Mouse (Mus musculus) lung, embryonic 16.5 days (tissue): ENCODE data around the gene Mecom. TPM values are rescaled to one million over a fixed set of nuclear protein-coding genes. Genes with fewer than 3 reads are reported as not detected.
"Not testable (repeated sequence)": the region's sequence is repeated elsewhere in the genome, so short reads cannot be mapped to it uniquely, and the experiment has no call there.

Experiments used
- ATAC-seq: fragments of 200-750 bp; cut with Nextera tagmentation; 2 replicates; pipeline ENCODE4 v1.8.0; 2017; ENCODE audit warnings: low read depth, mild to moderate bottlenecking, moderate library complexity
- H3K27ac ChIP-seq: fragments of 300-500 bp; sonication (generic); 2 replicates; pipeline ENCODE4 v1.5.1; 2014; ENCODE audit warnings: mild to moderate bottlenecking, control low read depth, low read length
- H3K27me3 ChIP-seq: fragments of 300-500 bp; sonication (generic); 2 replicates; pipeline ENCODE4 v1.6.1; 2014; ENCODE audit warnings: low read depth, low read length, mixed read lengths; ENCODE audit not compliant: control insufficient read depth, insufficient read depth
- H3K36me3 ChIP-seq: fragments of 300-500 bp; sonication (generic); 2 replicates; pipeline ENCODE4 v1.6.1; 2014; ENCODE audit warnings: low read length; ENCODE audit not compliant: control insufficient read depth, insufficient read depth
- H3K4me1 ChIP-seq: fragments of 300-500 bp; sonication (generic); replicated peaks from 2 replicates; pipeline ENCODE4 v1.6.1; 2014; ENCODE audit warnings: low read length, mixed read lengths; ENCODE audit not compliant: control insufficient read depth, insufficient read depth
- H3K4me2 ChIP-seq: fragments of 300-500 bp; sonication (generic); 2 replicates; pipeline ENCODE4 v1.6.1; 2014; ENCODE audit warnings: low read depth, low read length, control low read depth
- H3K4me3 ChIP-seq: fragments of 300-500 bp; sonication (generic); 2 replicates; pipeline ENCODE4 v1.5.1; 2014; ENCODE audit warnings: mild to moderate bottlenecking, low read length, control low read depth
- H3K9ac ChIP-seq: fragments of 300-500 bp; sonication (generic); 2 replicates; pipeline ENCODE4 v1.6.1; 2014; ENCODE audit warnings: low read length, control low read depth
- H3K9me3 ChIP-seq: fragments of 300-500 bp; sonication (generic); 2 replicates; pipeline ENCODE4 v1.6.1; 2016; ENCODE audit warnings: low read length; ENCODE audit not compliant: control insufficient read depth
- WGBS: fragments of 180-500 bp; shearing (Covaris S2); extraction: QIAGEN DNeasy Blood & Tissue Kit; methylation state at CpG from one replicate; pipeline ENCODE4 v1.1.7; 2014; 5-methylcytosine and 5-hydroxymethylcytosine counted together
- polyA plus RNA-seq: library from polyadenylated mRNA; unstranded; fragments of >200 nt; fragmentation: Nextera tagmentation; extraction: Ambion mirVana; gene quantifications from 2 replicates; pipeline ENCODE4 v1.2.1, GENCODE M21; 2015

The Mecom gene
- polyA plus RNA-seq, 1 experiment from 2014 or later: 73.4 TPM

DNA sequence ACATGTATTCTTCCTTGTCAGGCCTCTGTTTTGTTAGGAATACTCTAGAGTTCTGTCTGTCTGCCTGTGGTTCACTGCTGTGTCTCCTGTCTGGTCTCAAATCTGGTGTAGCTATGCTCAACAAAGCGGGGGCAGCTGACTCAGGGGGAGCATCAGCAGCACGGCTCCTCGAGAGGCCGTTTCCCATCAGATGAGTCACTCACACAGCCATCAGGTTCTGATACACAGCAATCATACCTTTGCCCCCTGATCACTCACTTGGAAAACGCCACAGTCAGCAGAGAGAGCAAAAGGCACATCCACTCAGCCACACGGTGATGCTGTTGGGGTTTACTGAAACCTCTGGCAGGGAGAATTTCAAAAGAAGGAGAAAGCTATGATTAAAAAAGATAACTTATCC, 5.9 kb upstream of the Mecom start:
- ATAC-seq: no peak

DNA sequence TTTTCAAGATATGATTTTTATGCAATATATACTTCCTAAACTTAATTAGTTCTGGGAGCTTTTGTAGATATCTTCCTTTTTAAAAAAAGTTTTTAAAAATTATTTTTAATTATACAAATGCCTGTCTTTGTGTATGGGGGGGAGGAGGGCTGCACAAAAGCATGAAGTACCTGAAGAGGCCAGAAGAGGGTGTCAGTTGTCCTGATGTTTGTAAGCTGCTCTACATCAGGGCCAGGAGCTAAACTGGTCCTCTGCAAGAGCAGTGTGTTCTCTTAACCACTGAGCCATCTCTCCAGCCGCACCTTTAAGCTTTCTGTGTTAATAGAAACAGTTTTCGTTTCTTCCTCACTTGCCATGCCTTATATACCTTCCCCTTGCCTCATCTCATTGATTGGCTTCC, 2.4 kb upstream of the Mecom start:
- no peak overlapping the region for H3K4me2 ChIP-seq
- H3K36me3 ChIP-seq: no peaks in the 10 kb centered on the region
- no peaks in the 10 kb centered on the region for H3K9me3 ChIP-seq
- H3K4me1 ChIP-seq: peaks cover 20% of the 10 kb centered on the region
- WGBS: 68% methylated on average over 2 of the region's 2 CpGs
- no peak overlapping the region for H3K9ac ChIP-seq
- no peak overlapping the region for H3K27ac ChIP-seq
- H3K27me3 ChIP-seq: no peaks in the 10 kb centered on the region
- no peak overlapping the region for H3K4me3 ChIP-seq
- ATAC-seq: no peak

More for the DNA sequence above, 5.9 kb upstream of the Mecom start:
- Histone ChIP-seq H3K4me2 (no peak overlapping the region), H3K9me3 (no peaks in the 10 kb centered on the region), H3K27ac (no peak overlapping the region), H3K27me3 (no peaks in the 10 kb centered on the region), H3K9ac (no peak overlapping the region), H3K36me3 (no peaks in the 10 kb centered on the region), H3K4me1 (peaks cover 7% of the 10 kb centered on the region), H3K4me3 (no peak overlapping the region)
- 70% methylated on average over 6 of the region's 6 CpGs for WGBS

DNA sequence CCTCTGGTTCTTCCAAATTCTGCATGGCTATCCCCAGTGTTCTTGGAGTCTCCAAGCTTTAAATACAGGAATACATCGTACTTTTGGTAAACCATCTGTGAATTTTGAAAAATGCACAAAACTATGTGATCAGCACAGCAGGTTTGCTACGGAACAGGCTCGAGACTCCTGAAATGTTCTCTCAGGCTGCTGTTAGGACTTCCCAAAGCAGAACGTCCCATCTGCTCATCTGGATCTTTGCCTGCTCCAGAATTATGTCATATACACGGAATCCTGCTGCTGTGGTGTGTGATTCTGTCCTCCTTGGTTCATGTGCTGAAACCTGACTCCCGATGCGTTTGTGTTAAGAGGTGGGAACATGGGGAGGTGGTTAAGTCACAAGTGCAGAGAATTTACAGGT, 1.1 kb upstream of the Mecom start:
- Histone ChIP-seq H3K4me2 (no peak overlapping the region), H3K4me3 (no peak overlapping the region), H3K9me3 (no peaks in the 10 kb centered on the region), H3K9ac (no peak overlapping the region), H3K4me1 (peaks cover 20% of the 10 kb centered on the region), H3K36me3 (no peaks in the 10 kb centered on the region), H3K27me3 (no peaks in the 10 kb centered on the region), H3K27ac (no peak overlapping the region)
- ATAC-seq: no peak
- 37% methylated on average over 7 of the region's 7 CpGs for WGBS

DNA sequence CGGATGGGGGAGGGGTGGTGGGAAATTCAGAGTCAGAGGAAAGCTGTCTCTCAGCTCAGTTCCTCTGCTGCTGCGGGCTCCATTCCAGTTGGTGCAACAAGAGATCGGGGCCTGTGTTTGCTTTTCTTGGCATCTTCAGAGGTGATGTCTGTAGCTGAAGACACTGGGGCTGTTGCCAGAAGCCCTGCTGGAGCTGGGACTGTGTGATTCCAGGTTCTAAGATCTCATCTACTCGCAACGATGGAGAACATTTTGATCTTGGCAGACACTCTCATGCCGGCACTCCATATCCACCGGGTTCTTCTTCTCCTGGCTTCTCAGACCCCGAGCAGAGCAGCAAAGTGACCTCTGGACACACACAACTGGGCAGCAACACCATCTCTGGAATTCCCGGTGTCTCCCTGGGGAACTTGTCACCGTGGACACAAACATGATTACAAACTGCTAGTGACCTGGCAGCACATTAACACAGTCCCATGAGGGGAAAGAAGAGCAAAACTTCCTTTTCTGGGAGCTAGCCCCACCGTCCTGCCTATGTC, 908 bp downstream of the Mecom start:
- ATAC-seq: peak; percentile 75
- Histone ChIP-seq H3K36me3 (no peaks in the 10 kb centered on the region), H3K27ac (peak overlapping the region; percentile 75), H3K9ac (no peak overlapping the region), H3K4me2 (peak overlapping the region; percentile 35), H3K4me1 (peaks cover 20% of the 10 kb centered on the region), H3K4me3 (peak overlapping the region; percentile 15), H3K9me3 (no peaks in the 10 kb centered on the region), H3K27me3 (no peaks in the 10 kb centered on the region)
- WGBS: 29% methylated on average over 11 of the region's 11 CpGs

DNA sequence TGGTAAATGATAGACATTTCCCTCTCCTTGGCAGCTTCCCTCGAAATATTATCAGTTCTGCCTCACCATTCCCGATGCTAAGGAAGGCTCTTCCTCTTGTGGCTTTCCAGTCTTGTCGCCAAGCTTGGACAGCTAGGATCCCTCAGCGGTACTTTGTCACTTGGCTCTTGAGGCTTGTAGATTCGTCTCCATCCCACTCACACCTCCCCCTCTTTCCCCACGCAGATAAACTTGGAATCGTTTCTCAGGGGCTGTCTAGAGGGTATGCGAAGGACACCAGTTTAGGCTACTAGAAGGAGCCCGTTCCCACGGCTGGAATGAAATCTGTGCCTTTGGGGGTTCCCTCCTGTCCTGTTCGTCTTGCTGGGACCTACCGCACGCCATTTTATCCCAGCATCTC, 1.4 kb downstream of the Mecom start:
- WGBS: 36% methylated on average over 13 of the region's 13 CpGs
- H3K36me3 ChIP-seq: no peaks in the 10 kb centered on the region
- peaks cover 20% of the 10 kb centered on the region for H3K4me1 ChIP-seq
- peak; percentile 73 for ATAC-seq
- no peaks in the 10 kb centered on the region for H3K9me3 ChIP-seq
- H3K4me3 ChIP-seq: peak overlapping the region; percentile 15
- H3K4me2 ChIP-seq: peak overlapping the region; percentile 35
- H3K9ac ChIP-seq: no peak overlapping the region
- no peaks in the 10 kb centered on the region for H3K27me3 ChIP-seq
- H3K27ac ChIP-seq: peak overlapping the region; percentile 75

DNA sequence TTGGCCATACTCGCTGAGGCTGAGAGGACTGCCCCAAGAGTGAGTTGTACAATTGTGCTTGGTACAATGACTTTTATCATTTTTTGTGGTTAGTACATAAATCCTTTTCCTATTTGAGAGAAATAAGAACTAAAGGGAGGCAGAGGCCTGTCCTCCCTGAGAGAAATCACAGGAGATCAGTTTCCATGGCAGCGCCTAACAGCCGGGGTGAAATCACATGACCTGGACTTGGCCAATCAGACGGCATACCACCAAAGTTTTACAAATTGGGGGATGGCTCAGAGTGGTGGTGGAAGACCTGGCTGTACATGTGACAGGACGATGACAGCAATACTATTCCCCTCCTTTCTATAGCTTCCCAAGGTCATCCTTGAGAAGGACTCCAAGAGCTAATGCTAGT, 2.6 kb downstream of the Mecom start:
- H3K27me3 ChIP-seq: no peaks in the 10 kb centered on the region
- H3K4me1 ChIP-seq: peaks cover 20% of the 10 kb centered on the region
- no peak for ATAC-seq
- H3K27ac ChIP-seq: 0 out of 2 replicates have a peak overlapping the region, but pooled peaks have one; percentile 26
- H3K9me3 ChIP-seq: no peaks in the 10 kb centered on the region
- H3K4me2 ChIP-seq: no peak overlapping the region
- no peak overlapping the region for H3K4me3 ChIP-seq
- no peaks in the 10 kb centered on the region for H3K36me3 ChIP-seq
- no peak overlapping the region for H3K9ac ChIP-seq
- 87% methylated on average over 5 of the region's 5 CpGs for WGBS

DNA sequence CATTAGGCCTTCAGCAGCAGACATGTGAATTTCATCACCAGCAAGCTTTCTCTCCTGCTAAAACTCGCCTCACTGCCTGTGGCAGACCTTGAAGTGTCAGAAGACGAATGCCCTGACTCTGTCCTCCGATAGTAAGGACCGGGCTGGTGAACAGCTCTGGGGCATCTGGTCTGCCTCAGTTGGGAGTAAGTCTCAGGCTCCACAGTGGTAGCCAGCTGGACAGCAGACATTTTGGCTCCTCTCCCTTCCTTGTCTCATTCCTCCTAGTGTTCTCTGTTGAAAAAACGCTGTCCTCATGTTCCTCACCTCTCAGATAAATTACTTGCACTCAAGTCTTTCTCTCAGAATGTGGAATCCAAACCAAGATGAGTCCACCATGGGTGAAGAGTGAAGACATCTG, 3.5 kb downstream of the Mecom start:
- no peaks in the 10 kb centered on the region for H3K27me3 ChIP-seq
- peaks cover 15% of the 10 kb centered on the region for H3K4me1 ChIP-seq
- no peak overlapping the region for H3K9ac ChIP-seq
- 38% methylated on average over 5 of the region's 5 CpGs for WGBS
- no peaks in the 10 kb centered on the region for H3K9me3 ChIP-seq
- no peaks in the 10 kb centered on the region for H3K36me3 ChIP-seq
- H3K4me3 ChIP-seq: no peak overlapping the region
- peak overlapping the region; percentile 25 for H3K27ac ChIP-seq
- H3K4me2 ChIP-seq: no peak overlapping the region
- ATAC-seq: peak; percentile 64

DNA sequence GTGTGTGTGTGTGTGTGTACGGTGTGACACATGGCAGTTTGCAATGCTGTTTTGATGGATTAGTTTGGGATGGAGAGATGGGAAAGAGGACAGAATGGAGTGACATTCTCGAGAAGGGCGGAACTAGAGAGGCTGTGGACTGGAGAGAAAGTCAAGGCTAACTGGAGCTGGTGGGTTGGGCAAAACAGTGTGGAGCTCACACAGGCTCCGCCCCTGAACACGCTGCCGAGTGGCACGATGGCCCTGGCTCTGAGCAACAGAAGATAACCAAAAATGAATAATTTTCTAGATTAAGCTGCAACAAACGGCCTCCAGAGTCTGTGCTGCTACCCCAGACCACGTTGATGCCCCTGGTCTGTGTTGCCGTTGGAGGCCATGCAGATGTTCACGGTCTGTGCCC, 12.0 kb downstream of the Mecom start:
- Histone ChIP-seq H3K27ac (no peak overlapping the region), H3K4me1 (no peaks in the 10 kb centered on the region), H3K4me2 (no peak overlapping the region), H3K36me3 (no peaks in the 10 kb centered on the region), H3K9me3 (no peaks in the 10 kb centered on the region), H3K4me3 (no peak overlapping the region), H3K9ac (no peak overlapping the region), H3K27me3 (no peaks in the 10 kb centered on the region)
- no peak for ATAC-seq
- 76% methylated on average over 11 of the region's 11 CpGs for WGBS

DNA sequence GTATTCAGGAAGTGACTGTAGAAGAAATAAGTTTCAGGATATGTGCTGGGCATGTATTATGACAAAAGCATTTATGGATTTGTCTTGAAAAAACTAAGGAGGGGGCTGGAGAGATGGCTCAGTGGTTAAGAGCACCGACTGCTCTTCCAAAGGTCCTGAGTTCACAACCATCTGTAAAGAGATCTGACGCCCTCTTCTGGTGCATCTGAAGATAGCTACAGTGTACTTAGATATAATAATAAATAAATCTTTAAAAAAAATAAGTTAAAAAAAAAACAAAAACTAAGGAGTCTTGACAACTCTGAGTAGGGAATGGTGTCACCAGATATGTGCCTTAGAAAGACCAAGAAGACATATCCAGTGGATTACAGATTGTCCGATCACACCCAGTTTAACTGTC, 27.1 kb downstream of the Mecom start:
- H3K9ac ChIP-seq, H3K4me3 ChIP-seq, ATAC-seq, H3K27me3 ChIP-seq, H3K4me2 ChIP-seq, H3K9me3 ChIP-seq, H3K36me3 ChIP-seq, H3K27ac ChIP-seq, H3K4me1 ChIP-seq: not testable (repeated sequence)
- WGBS: 48% methylated on average over 3 of the region's 3 CpGs

DNA sequence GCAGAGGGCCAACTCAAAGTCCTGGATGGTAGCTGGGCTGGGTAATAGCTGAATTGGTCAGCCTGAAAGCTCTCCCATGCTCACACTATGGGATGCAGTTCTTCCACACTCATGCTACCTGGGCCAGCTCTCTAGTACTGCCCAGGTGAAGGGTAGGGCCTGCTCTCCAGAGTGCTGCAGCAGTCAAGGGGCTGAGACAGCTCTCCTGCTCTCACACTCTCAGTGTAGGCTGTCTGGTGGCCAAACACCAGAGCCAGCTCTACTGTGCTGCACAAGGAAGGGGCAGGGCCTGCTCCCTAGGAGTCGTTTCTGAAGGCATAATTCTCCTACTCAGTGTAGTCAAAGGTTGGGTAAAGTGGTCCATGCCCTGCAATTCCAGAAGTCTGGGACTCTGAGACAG, 28.4 kb downstream of the Mecom start:
- Histone ChIP-seq H3K4me3 (no peak overlapping the region), H3K36me3 (no peaks in the 10 kb centered on the region), H3K4me2 (no peak overlapping the region), H3K9ac (no peak overlapping the region), H3K9me3 (no peaks in the 10 kb centered on the region), H3K27ac (no peak overlapping the region), H3K4me1 (peaks cover 3% of the 10 kb centered on the region; the same call in 1 of the 2 replicates), H3K27me3 (no peaks in the 10 kb centered on the region; the same call in 1 of the 2 replicates)
- ATAC-seq: peak; percentile 51
- WGBS: 55% methylated on average over 1 of the region's 1 CpGs
